Mouse (Mus musculus): ENCODE results near the gene Sez6l.
A peak's percentile ranks its signal among the peaks of the same experiment; 100 is the strongest.

Sez6l gene

DNA sequence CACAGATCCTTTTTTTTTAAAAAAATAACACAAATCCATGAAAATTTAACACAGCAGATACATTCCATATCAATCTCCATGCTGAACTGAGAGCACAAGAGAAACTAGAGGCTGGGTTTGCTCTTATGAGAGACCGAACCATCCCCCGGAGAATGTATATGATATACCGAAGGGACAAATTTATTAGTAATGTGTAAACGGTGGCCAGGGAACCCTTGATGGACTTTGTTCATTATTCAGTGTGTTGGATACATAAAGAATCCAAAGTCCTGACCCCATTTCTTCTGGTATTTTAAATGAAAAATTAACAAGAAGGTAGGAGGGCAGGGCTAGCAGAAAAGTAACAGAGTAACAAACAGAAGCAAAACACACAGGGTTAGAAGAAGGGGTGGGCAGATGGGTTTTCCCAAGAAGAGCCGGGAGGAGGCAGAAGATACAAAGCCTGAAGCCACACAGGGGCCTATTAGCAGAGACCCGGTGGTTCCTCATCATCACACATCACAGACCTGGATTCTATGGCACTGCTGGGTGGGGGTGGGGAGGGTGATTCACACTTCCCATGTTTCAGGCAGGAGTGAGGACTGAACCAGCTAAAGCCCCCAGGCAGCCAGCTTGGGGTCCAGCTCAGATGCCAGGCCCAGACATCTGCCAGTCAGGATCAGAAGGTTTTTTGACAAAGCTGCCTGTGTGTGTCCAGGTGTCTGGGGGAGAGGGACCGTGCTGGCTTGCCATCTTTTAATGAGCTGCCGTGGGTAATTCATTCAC lies 76.9 kb downstream of the Sez6l start:
- no peak for DNase-seq (ENCODE audit: extremely low read depth, insufficient read length, low spot score)

DNA sequence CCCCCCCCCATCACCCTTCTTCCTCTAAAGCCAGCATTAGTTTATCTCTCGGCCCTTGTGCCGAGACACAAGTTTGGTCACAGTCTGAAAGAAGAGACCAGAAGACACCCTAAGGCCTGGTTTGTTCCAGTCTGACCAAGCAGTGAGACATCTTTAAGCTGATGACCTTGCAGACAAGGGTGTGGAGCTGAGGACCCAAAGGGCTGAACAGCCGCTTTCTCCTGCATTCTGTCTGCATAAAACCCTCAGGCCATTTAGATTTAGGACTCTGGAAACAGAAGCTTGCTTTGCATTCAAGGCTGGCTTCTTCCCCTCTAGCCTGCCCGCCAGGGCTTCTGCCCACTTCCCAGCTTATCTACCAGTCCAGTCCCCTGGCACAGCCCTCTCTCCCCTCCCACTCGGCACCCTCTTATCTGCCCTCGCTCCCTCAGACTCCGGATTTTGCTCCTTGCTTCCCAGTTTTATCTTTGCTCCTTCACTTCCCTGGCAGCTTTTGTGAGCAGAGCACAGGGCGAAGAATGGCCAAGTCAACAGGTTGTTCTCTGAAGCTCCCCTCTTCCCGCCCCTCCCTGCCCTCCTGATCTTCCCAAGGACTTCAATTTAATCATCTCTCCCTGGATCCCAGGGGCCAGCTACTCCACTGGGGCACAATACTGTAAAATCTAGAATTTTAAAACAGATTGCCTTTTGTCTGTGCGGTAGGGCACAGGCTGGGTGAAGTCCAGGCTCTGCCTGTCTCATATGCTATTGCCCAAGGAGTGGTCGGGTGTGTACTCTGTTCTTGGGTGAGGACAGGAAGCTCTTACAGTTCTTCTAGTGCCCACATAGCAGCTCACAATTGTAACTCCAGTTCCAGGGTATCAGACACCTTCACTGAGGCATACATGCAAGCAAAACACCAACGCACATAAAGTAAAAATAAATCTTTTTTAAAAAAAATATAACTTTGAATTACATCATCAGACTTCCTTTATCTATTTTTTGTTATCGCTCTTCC lies 77.8 kb downstream of the Sez6l start:
- DNase-seq (ENCODE audit: extremely low read depth, insufficient read length, low spot score): no peak

DNA sequence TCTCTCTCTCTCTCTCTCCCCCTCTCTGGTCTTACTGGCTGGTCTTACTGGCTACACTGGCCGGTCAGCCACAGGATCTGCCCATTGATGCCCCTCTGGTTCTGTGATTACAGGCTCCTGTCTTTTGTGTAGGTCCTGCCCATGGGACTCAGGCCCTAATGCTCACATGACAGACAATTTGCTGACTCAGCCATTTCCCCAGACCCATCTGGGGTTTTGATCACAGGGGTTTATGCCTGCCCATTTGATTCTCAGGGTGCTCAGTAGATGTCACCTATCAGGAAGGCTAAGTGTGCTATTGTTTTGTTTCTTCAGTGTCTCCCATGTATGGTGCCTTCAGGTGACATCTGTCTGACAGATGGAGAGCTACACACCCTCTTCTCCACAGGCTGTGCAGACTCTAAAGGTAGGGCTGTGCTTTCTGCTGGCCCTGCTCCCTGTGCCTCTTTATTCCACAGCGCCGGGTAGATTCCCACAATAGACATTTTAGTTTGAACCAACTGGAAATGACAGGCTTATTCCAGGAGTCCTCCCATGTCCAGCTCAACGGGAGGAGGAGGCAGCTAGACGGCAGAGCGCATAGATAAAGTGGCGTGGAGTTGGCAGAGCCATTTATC lies 80.1 kb downstream of the Sez6l start:
- DNase-seq (ENCODE audit: extremely low read depth, insufficient read length, low spot score): no peak

DNA sequence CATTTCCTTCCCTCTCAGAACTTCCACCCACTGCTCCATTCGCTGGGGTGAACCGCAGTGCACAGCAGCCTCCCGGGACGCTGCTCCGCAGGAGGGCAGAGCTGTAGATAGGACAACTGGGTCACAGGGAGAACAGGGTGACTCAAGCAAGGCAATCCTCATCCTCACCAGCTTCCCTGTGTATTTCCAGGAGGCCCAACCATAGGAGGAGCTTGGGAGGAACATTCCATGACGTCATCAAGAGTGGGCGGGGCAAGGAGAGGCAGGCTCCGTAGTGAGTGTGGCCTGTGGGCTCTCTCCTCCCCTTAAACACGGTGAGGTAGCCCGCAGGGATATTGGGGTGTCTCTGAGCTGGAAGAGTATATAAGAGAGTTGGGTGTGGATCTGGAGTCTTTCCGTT lies 83.5 kb downstream of the Sez6l start:
- no peak for DNase-seq (ENCODE audit: extremely low read depth, insufficient read length, low spot score)

DNA sequence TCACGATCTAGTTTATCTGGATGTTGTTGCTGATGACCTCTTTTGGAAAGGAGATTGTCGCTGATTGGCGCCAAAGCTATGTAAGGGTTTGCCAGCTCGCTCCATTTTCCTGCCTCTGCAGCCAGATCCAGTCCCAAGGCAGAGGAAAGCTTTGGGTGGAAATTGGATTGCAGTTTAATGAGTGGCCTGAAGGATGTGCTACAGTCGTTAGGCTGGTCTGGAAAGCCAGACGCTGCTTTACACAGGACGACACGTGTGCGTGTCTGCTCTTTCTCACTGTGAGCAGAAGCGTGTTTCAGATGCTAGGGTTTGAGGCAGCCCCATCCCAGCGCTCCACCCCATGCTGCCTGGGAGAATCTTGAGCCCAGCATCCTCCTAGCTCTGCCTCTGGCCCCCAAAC lies 85.5 kb downstream of the Sez6l start:
- no peak for DNase-seq (ENCODE audit: extremely low read depth, insufficient read length, low spot score)

DNA sequence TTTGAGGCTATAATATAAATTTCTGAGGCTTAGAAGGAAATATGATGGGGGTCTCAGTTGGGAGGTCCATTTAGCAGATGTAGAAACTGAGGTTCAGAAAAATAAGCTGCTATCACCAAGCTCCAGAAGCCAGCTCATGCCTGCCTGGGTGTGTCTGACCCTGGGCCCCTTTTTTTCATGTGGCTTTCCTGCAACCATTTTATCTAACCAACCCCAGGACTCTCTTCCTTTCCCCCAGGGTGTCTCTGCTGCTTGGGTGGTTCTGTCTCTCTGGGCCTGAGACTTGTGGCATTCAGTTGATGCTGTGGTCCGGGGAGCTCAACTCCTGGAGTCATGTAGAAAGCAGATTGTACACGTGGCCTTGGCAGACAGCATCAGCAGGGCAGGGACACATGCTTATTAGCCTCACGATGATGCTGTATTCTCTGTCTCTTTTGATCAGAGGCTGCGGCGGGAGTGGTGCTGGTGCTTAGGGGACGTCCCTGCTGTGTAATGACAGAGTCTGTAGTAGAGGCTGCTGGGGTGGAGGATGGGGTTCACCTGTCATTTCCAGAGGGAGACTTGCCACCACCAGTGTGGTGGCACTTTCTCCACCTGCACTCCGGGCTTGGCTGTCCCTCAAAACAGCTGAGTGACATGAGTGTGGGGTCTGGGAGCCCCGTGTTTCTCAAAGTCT lies 88.7 kb downstream of the Sez6l start:
- no peak for DNase-seq (ENCODE audit: extremely low read depth, insufficient read length, low spot score)

DNA sequence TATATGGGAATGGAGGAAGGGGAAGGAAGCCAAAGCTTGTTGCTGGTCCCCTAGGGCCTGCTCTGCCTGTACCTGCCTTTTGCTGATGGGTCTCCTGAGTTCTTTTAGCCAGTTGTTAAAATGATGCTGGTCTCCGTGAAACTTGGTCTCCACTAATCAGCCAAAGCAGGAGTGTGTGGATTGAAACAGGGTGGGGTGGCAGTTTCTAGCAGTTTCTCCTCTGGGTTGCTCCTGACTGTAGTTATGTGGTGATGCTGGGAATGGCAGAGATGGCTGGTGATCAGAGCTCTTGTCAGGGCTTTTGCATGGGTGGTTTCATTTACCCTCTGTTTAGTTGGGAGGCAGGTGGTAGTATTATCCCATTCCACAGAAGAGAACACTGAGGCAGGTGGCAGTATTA lies 89.5 kb downstream of the Sez6l start:
- no peak for DNase-seq (ENCODE audit: extremely low read depth, insufficient read length, low spot score)

DNA sequence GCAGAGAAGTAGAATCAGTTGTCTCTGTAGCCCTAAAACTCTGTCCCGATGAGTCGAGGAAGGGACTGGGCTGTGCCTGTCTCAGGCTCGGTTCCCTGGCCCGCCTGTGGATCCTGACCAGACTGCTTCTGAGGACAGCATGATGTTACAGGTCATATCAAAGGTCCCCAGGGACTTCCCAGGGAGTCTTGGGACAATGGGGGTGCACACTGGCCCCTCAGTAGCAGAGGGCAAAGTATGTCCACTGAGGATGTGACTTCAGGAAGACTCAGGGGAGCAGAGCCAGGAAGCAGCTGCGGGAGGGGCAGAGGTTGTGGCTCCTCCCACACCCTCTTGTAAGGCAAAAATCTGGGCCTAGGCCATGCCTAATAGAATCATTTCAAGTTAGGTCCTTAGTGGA lies 90.6 kb downstream of the Sez6l start:
- no peak for DNase-seq (ENCODE audit: extremely low read depth, insufficient read length, low spot score)

DNA sequence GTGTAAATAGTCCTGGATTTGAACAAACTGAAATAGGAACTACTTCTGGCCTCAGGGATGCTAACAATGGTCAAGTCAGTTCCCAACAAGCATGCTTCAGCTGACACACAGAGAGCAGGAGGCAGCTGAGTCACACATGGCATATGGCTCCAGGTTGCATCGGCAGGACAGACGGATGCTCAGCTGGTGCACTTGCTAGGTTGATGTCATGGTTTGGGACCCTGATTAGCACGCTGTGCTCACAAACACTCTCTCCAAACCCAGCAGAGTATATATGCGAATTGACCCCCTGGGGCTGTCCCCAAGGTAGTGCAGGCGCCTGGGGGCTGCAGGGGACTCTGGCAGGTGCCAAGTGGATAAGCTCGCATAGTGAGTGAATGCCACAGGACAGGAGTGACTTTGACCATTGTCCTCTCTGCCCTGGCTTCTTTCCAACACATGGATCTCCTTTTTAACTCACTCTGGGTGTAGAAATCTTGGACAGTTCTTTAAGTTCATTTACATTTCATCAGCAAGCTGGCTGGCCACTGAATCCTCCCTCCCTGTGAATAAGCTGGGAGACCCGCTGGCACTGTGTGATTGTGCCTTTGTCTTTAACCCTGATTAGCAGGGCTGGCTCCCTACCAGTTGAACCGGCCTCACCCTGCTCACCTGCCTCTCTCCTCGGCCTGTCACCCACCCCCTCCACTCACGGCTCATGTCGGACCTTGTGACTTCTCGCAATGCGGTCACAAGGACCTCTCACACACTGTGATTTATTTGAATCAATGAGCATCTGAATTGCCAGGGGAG lies 91.9 kb downstream of the Sez6l start:
- DNase-seq (ENCODE audit: extremely low read depth, insufficient read length, low spot score): no peak

DNA sequence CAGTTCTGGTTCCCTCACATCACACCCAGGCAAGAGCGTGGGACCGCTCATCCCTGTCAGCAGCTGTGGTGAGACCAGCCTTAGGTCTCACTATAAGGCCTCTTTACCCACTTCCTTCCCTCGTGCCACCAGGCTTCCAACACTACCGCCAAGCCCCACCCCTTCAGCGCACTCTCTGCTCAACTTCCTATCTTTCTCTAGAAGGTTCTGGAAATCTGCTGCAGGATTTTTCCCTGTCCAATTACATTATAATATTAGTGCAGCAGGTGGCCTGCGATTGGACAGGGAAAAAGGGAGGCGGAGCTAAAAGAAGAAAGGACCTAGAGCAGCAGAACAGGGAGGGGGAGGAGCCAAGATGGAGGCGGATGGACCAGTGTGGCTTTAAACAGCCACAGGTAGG lies 94.0 kb downstream of the Sez6l start:
- no peak for DNase-seq (ENCODE audit: extremely low read depth, insufficient read length, low spot score)

DNA sequence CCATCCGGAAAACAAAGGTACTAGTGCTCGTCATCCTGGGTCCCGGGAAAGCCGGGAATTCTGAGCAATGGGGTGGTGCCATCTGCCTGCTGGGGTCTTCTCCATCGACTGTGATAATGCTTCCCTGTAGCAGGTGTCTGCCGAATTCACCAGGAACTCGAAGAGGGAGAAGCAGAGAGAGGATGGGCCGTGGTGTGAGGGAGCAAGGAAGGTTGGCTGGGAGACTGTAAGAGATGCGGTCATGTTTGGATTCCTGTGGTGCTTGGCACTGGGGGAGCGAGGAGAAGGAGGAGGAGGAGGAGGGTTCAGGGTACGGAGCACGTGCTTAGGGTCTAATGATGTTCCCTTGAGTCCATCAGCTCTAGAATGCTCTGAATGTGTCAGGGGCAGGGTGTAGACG lies 94.4 kb downstream of the Sez6l start:
- DNase-seq (ENCODE audit: extremely low read depth, insufficient read length, low spot score): no peak

DNA sequence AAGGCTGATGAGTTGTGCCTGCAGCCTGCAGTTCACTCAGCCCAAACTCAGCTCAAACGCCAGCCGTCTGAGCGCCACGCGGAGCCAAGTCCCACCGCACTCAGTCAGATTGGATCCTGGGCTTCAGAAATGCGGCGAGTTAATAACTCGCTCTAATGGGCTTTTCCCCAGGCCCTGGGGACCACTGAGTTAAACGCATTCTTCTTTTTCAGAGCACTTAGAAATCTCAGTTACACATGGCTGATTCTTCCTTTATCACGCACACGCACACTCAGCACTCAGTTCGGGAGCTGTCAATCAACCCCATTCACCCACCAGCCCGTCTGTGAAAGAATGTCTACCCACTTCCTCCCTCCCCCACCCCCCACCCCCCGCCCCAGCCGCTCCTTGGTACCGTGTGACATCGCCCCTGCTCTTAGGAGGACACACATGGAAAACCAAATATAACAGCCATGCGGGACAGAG lies 95.0 kb downstream of the Sez6l start:
- no peak for DNase-seq (ENCODE audit: extremely low read depth, insufficient read length, low spot score)

DNA sequence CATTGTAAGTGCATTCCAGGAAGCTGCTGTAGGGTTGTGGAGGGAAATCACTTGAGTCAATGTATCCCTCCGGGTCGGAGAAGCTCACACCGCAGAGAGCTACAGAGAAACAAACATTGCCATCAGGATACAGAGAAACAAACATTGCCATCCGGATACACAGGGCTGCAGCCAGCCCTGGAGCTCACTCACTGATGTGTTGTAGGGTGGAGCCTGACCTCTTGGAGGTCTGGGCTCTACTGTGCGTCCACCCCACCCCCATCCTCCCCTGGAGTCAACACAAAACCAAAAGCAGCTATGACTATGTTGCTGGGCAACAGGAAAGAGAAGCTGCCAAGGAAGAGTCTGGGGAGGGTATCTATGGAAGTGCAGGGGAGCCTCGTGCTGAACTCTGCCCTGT lies 103.5 kb downstream of the Sez6l start:
- no peak for DNase-seq (ENCODE audit: extremely low read depth, insufficient read length, low spot score)

DNA sequence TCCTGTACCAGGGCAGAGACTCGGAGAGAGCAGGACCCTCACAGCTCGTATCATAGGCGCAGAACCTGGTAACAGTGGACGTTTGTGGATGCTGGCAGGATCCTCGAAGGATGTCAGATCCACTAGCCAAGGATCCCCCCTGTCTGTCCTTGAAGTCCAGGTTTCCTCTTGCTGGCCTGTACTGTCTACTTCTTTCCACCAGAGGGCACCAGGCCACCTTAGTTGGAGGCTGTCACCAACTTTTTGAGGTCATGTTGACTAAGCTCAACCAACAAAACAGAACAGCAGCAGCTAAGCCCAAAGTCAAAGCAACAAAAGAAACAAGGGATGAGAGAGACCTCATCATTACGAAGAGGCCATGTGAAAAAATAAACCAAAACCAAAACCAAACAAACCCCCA lies 106.8 kb downstream of the Sez6l start:
- DNase-seq (ENCODE audit: extremely low read depth, insufficient read length, low spot score): peak; percentile 24

DNA sequence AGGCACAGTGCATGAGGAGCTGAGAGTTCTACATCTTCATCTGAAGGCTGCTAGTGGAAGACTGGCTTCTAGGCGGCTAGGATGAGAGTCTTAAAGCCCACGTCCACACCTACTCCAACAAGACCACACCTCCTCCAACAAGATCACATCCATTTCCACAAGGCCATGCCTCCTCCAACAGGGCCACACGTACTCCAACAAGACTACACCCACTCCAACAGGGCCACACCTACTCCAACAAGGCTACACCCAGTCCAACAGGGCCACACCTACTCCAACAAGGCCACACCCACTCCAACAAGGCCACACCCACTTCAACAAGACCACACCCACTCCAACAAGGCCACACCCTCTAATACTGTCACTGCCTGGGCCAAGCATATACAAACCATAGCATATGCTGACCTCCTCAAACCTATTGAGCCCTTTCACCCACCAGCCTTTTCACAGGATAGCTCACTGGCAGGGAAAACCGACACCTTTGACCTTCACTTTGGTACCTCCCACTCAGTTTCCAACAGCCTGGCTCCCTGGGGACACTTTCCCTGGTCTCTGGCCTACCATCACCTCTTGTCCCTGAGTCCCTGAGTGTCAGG lies 107.9 kb downstream of the Sez6l start:
- DNase-seq (ENCODE audit: extremely low read depth, insufficient read length, low spot score): no peak

DNA sequence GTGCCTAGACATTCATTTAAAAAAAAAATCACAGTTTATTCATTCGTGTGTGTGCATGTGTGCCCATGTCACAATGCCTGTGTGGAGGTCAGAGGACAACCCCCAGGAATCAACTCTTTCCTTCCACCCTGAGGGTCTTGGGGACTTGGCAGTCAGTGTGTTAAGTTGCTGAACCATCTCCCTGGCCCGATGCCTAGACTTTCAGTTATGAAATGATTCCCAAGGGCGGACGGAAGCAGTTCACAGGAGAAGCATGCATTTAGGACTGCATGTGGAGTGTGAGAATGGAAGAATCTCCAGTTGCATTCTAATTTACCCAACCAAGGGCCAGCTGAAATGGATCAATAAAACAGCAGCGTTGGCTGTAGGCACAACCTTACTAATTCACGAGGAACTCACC lies 110.7 kb downstream of the Sez6l start:
- DNase-seq (ENCODE audit: extremely low read depth, insufficient read length, low spot score): no peak

DNA sequence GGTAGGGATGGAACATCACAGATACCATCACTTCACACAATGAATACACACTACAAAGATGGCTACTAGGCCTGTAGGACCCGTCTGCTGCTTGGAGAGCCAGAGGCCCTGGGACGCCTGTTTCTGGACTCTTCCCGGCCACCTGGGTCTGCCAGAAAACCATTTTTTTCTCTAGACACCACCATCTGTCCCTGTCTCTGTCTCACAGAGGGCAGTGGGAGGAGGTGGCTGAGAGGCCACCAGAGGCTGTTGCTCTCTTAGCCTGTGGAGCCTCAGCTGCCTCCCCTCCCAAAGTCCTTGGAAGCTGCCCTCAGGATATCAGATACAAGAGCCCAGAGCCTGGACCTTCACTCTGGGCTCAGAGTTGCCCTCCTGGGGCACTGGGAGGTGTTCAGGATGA lies 117.1 kb downstream of the Sez6l start:
- no peak for DNase-seq (ENCODE audit: extremely low read depth, insufficient read length, low spot score)

DNA sequence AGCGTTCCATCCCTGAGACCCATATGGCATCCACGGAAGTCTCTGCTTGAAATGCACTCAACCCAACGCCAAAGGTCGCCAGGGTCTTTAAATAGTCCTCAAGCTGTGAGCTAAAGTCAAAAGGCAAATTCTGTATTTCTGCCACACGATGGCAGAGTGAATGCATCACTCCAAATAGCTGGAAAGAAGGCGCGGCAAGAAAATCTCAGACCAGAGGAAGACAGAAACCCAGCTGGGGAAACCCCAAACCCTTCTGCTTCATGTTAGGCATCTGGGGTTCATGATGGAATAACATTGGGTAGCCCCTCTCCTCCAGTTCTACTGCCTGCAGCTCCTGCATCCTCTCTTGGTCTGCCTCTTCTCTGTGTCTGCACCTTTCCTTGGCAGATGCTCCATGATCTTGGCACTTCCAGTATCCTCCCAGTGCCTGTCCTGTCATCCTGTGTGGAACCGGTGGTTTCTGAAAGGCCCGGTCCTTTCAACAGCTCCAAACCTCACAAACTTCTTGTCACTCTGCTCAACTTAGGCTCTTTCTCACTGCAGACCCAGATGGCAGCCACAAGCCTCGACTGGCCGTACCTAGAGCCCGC lies 121.9 kb downstream of the Sez6l start:
- no peak for DNase-seq (ENCODE audit: extremely low read depth, insufficient read length, low spot score)

DNA sequence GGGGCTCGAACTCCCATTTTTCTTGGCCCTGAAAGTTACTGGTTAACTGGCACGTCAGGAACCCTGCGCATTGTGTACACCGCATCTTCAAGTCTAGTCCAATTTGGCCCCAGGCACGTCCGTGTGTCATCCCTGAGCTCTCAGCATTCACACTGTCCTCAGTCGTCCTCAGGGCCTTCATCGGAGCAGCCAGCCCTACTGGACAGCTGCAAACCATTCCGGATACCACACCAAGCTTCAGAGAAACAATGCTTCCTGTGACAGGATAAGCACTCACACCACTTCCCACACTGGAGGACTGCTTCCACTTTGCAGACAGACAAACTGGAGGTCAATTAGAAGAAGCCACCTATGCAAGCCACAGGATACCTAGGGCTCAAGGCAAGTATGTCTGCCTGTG lies 123.9 kb downstream of the Sez6l start:
- DNase-seq (ENCODE audit: extremely low read depth, insufficient read length, low spot score): no peak

All from 3134 (cell line).